Mouse (Mus musculus): Measurements from ENCODE around the gene Bicral. TPM values are rescaled to one million over a fixed set of nuclear protein-coding genes. Genes with fewer than 3 reads are reported as not detected.

The Bicral gene
- polyA plus RNA-seq (2014; fragmentation: Nextera tagmentation; extraction: Ambion mirVana): 7.5 and 8.5 TPM in 2 replicates

DNA sequence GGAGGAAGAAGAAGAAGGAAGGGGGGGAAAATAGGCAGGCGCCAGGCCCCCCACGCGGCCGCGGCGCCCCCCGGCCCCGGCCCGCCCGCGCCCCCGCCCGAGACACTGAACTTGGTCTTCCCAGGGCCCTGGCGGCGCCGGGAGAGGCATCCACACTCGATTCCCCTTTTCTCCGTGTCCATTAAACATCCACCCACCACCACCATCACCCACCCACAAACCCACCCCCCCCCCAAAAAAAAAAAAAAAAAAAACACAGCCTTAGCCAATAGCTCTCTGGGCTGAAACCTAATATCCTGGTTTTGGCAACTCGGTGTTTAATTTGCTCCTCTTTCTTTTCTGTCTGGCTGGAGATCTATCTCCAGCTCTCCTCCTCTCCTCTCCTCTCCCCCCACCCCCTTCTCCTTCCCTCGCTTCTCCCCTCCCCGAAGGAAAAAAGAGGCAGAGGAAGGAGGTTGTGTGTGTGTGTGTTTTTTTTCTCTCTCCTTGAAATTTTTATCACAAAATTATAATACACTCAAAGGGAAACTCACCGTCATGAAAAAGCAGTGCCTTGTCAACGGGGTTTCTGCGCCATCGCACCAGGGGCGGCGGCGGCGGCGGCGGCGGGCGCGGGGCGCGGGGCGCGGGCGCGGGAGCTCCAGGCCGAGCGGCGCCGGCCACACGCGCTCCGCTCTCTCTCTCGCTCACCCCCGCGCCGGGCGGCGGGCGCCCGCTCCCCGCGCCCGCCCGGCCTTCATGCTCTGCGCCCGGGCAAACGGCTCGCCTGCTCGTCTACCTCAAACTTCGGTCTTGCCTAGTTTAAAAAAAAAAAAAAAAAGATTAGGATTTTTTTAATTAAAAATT lies at the start of gene Bicral:
Gene Bicral, minus strand, starts transcription at position 580 of the 846 bp plus-strand sequence.
- no peaks in the 10 kb centered on the region for H3K9me3 ChIP-seq (replicated peaks; ENCODE audit: control insufficient read depth, low read length)
- WGBS: under 1% methylated on average over 58 of the region's 65 CpGs
- peak within 1 kb of the TSS; percentile 69 for H3K4me2 ChIP-seq (ENCODE audit: low read length)
- ATAC-seq (peak; percentile 66), DNase-seq (ENCODE audit: low spot score) (peak; percentile 87)
- no peaks in the 10 kb centered on the region; the same call in 1 of the 2 replicates for H3K36me3 ChIP-seq (ENCODE audit: control insufficient read depth, insufficient read depth, low read length)
- no peaks in the 10 kb centered on the region for H3K27me3 ChIP-seq (replicated peaks; ENCODE audit: control insufficient read depth, insufficient read depth, low read length)
- peak within 1 kb of the TSS; percentile 98 for H3K4me3 ChIP-seq (ENCODE audit: low read depth, low read length)
- H3K27ac ChIP-seq (ENCODE audit: low read depth, low read length): peak within 1 kb of the TSS; percentile 100
- peak within 1 kb of the TSS; percentile 100 for H3K9ac ChIP-seq (ENCODE audit: low read length)
- H3K4me1 ChIP-seq (ENCODE audit: control insufficient read depth, insufficient read depth, low read length): peaks cover 26% of the 10 kb centered on the region

GRCm38 (mm10) chr17:46903876-46904490 lies 45.7 kb upstream of the Bicral start:
- no peaks in the 10 kb centered on the region for H3K9me3 ChIP-seq (replicated peaks; ENCODE audit: control insufficient read depth, low read length)
- ATAC-seq (peak; percentile 80), DNase-seq (ENCODE audit: low spot score) (peak; percentile 79)
- no peak overlapping the region for H3K4me3 ChIP-seq (ENCODE audit: low read depth, low read length)
- no peak overlapping the region for H3K4me2 ChIP-seq (ENCODE audit: low read length)
- H3K36me3 ChIP-seq (ENCODE audit: control insufficient read depth, insufficient read depth, low read length): no peaks in the 10 kb centered on the region
- no peaks in the 10 kb centered on the region for H3K27me3 ChIP-seq (replicated peaks; ENCODE audit: control insufficient read depth, insufficient read depth, low read length)
- WGBS: 23% methylated on average over 19 of the region's 19 CpGs
- no peaks in the 10 kb centered on the region for H3K4me1 ChIP-seq (ENCODE audit: control insufficient read depth, insufficient read depth, low read length)
- H3K9ac ChIP-seq (ENCODE audit: low read length): no peak overlapping the region
- no peak overlapping the region for H3K27ac ChIP-seq (ENCODE audit: low read depth, low read length)

DNA sequence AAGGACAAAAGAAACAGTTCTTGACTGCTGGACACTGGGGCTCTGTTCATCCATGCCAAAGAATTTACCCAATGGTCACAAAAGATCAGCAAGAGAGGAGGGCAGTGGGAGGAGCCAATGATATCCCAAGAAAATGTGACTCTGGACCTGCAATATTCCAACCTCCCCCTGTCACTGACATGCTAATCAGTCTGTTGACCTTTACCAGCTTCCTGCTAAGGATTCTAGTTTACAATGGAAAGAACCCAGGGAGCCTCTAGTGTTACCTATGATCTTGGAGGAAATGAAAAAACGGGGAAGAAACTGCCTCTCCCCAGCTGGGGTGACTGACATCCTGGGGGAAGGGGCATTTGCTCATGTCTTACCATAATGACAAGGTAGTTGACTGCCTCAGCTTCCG lies 42.7 kb upstream of the Bicral start:
- Histone ChIP-seq H3K27me3 (replicated peaks; ENCODE audit: control insufficient read depth, insufficient read depth, low read length) (no peaks in the 10 kb centered on the region), H3K4me1 (ENCODE audit: control insufficient read depth, insufficient read depth, low read length) (no peaks in the 10 kb centered on the region), H3K4me2 (ENCODE audit: low read length) (no peak overlapping the region), H3K9me3 (replicated peaks; ENCODE audit: control insufficient read depth, low read length) (no peaks in the 10 kb centered on the region), H3K36me3 (ENCODE audit: control insufficient read depth, insufficient read depth, low read length) (no peaks in the 10 kb centered on the region), H3K4me3 (ENCODE audit: low read depth, low read length) (no peak overlapping the region), H3K27ac (ENCODE audit: low read depth, low read length) (no peak overlapping the region), H3K9ac (ENCODE audit: low read length) (no peak overlapping the region)
- DNase-seq (ENCODE audit: low spot score): no peak
- 72% methylated on average over 2 of the region's 2 CpGs for WGBS
- ATAC-seq: no peak

DNA sequence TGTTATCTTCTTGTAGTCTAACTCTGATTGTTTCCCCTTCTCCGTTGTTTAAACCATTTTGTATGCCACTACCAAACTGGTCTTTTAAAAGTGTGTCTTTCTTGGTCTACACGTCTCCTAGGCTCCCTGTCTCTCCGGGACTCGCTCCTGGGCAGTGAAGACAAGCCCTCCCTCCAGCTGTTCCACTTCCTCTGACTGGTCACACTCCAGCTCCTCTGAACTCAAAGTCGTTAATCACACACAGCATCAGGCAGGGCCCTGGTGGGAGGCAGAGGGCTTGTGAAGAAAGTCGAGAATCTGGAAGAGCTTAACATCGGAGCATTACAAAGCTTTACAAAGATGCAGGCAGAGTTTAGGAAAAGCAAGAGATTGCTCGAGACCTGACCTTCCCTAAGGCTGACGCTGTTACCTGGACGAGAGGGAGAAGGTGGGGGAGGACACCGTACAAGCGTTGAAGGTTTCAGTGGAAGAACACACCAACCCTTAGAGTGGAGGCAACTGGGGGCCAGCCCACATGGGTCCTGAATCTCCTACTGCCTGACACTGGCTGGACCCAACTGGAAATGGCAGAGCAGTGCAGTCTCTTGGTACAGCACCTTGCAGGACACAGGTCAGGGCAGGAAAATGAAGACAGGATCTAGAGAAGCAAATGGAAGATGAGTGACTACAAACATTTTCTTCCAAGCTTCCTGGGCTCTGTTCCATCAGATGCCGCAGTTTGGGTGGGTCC lies 39.1 kb upstream of the Bicral start:
- no peak overlapping the region for H3K9ac ChIP-seq (ENCODE audit: low read length)
- peaks cover 5% of the 10 kb centered on the region for H3K4me1 ChIP-seq (ENCODE audit: control insufficient read depth, insufficient read depth, low read length)
- no peaks in the 10 kb centered on the region for H3K27me3 ChIP-seq (replicated peaks; ENCODE audit: control insufficient read depth, insufficient read depth, low read length)
- ATAC-seq: no peak
- no peak overlapping the region for H3K27ac ChIP-seq (ENCODE audit: low read depth, low read length)
- WGBS: 55% methylated on average over 13 of the region's 13 CpGs
- DNase-seq (ENCODE audit: low spot score): no peak
- H3K4me3 ChIP-seq (ENCODE audit: low read depth, low read length): no peak overlapping the region
- H3K4me2 ChIP-seq (ENCODE audit: low read length): no peak overlapping the region
- peaks cover 7% of the 10 kb centered on the region; the same call in 1 of the 2 replicates for H3K36me3 ChIP-seq (ENCODE audit: control insufficient read depth, insufficient read depth, low read length)
- H3K9me3 ChIP-seq (replicated peaks; ENCODE audit: control insufficient read depth, low read length): no peaks in the 10 kb centered on the region

DNA sequence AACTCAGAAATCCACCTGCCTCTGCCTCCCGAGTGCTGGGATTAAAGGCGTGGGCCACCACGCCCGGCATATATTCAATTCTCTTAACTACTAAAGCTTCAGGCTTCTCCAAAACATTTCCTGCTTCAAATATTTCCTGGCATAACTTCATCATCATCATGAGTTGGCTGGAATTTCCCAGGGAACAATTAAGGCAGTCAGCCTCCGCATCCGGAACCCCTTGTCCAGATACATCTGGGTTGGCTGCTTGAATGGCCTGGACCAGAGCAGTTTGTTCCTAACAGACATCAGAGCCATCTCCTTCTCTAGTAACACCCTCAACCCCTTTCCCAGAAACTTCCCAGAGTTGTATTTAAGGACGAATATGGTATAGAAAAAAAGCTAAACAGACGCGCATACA lies 37.1 kb upstream of the Bicral start:
- DNase-seq (ENCODE audit: low spot score) (no peak), ATAC-seq (no peak)
- 94% methylated on average over 9 of the region's 9 CpGs for WGBS
- Histone ChIP-seq H3K9ac (ENCODE audit: low read length) (no peak overlapping the region), H3K4me1 (ENCODE audit: control insufficient read depth, insufficient read depth, low read length) (peaks cover 15% of the 10 kb centered on the region), H3K36me3 (ENCODE audit: control insufficient read depth, insufficient read depth, low read length) (peaks cover 8% of the 10 kb centered on the region; the same call in 1 of the 2 replicates), H3K27me3 (replicated peaks; ENCODE audit: control insufficient read depth, insufficient read depth, low read length) (no peaks in the 10 kb centered on the region), H3K27ac (ENCODE audit: low read depth, low read length) (no peak overlapping the region), H3K9me3 (replicated peaks; ENCODE audit: control insufficient read depth, low read length) (no peaks in the 10 kb centered on the region), H3K4me3 (ENCODE audit: low read depth, low read length) (no peak overlapping the region), H3K4me2 (ENCODE audit: low read length) (no peak overlapping the region)

DNA sequence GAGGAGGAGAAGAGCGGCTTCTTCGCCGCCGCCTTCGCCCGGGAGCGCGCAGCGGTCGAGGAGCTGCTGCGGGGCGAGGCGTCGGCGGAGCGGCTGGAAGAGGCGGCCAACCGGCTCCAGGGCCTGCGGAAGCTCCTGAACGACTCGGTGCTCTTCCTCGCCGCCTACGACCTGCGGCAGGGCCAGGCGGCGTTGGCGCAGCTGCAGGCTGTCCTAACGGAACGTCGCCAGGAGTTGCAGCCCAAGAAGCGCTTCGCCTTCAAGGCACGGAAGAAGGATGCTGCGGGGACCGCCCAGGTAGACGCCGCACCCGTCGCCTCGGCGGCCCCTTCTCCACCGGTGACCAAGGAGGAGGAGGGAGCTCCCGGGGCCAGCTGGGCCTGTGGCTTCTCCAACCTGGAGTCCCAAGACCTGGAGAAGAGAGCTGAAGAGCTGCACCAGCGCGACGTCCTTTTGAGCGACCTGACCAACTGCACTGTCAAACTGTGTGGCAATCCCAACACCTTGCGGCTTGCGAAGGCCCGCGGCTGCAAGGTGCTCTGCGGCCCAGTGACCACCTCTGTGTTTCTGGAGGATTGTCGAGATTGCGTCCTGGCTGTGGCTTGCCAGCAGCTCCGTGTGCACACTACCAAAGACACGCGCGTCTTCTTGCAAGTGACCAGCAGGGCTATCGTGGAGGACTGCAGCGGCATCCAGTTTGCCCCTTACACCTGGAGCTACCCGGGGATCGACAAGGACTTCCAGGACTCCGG lies 32.7 kb upstream of the Bicral start:
- Histone ChIP-seq H3K27me3 (replicated peaks; ENCODE audit: control insufficient read depth, insufficient read depth, low read length) (no peaks in the 10 kb centered on the region), H3K9me3 (replicated peaks; ENCODE audit: control insufficient read depth, low read length) (no peaks in the 10 kb centered on the region), H3K27ac (ENCODE audit: low read depth, low read length) (peak overlapping the region; percentile 87), H3K4me3 (ENCODE audit: low read depth, low read length) (peak overlapping the region; percentile 98), H3K4me2 (ENCODE audit: low read length) (peak overlapping the region; percentile 95), H3K36me3 (ENCODE audit: control insufficient read depth, insufficient read depth, low read length) (peaks cover 8% of the 10 kb centered on the region; the same call in 1 of the 2 replicates), H3K9ac (ENCODE audit: low read length) (peak overlapping the region; percentile 91), H3K4me1 (ENCODE audit: control insufficient read depth, insufficient read depth, low read length) (peaks cover 15% of the 10 kb centered on the region)
- DNase-seq (ENCODE audit: low spot score) (peak; percentile 10), ATAC-seq (peak; percentile 43; the same call in 1 of the 2 replicates)
- 2% methylated on average over 57 of the region's 64 CpGs for WGBS

DNA sequence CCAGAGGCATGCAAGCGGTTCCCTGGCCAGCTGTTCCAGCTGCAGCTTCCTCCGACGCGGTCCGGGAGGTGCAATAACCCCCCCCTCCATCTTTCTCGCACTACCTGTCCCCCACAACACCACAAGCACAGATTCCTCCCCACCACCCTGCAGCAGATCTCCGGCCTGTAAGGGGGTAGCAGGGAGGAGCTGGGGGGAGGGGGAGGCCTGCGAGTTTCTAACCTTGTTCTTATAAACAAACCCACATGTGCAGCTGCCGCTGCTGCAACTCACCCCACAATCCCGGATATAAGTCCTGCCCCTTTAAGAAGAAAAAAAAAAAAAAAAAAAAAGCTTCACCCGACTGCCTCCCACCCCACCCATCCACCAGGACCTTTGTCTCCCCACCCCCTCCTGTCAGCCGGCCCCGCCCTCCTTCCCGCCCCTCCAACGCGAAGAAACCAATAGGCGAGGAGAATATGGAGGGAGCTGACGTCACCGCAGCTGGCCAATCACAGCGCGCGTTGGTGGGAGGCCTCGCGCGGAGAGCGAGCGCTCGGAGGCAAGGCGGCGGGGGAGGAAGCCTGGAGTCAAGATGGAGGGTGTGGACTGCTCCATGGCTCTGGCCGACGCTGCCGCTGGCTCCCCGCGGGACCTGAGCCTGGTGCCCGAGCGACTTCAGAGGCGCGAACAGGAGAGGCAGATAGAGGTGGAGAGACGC lies 32.0 kb upstream of the Bicral start, which contains the start of gene Tbcc:
Gene Tbcc, plus strand, starts transcription at position 569 of the 700 bp plus-strand sequence.
- Histone ChIP-seq H3K9me3 (replicated peaks; ENCODE audit: control insufficient read depth, low read length) (no peaks in the 10 kb centered on the region), H3K4me2 (ENCODE audit: low read length) (peak within 1 kb of the TSS; percentile 95), H3K9ac (ENCODE audit: low read length) (peak within 1 kb of the TSS; percentile 91), H3K4me1 (ENCODE audit: control insufficient read depth, insufficient read depth, low read length) (peaks cover 15% of the 10 kb centered on the region), H3K36me3 (ENCODE audit: control insufficient read depth, insufficient read depth, low read length) (peaks cover 8% of the 10 kb centered on the region; the same call in 1 of the 2 replicates), H3K27me3 (replicated peaks; ENCODE audit: control insufficient read depth, insufficient read depth, low read length) (no peaks in the 10 kb centered on the region), H3K4me3 (ENCODE audit: low read depth, low read length) (peak within 1 kb of the TSS; percentile 98), H3K27ac (ENCODE audit: low read depth, low read length) (peak within 1 kb of the TSS; percentile 94)
- WGBS: under 1% methylated on average over 40 of the region's 40 CpGs
- DNase-seq (ENCODE audit: low spot score) (peak; percentile 99), ATAC-seq (peak; percentile 96)
